Mouse (Mus musculus): ENCODE results near the gene 1700030J22Rik. TPM values are rescaled to one million over a fixed set of nuclear protein-coding genes. Genes with fewer than 3 reads are reported as not detected.

The 1700030J22Rik gene
- 4.9 and 5.7 TPM in 2 replicates for polyA plus RNA-seq (2016; fragmentation: Nextera tagmentation; extraction: Ambion mirVana)

- Histone ChIP-seq H3K9ac (peak within 1 kb of the TSS; percentile 51; the same call in 1 of the 2 replicates), H3K27me3 (replicated peaks) (no peaks in the 10 kb centered on the region), H3K36me3 (peaks cover 12% of the 10 kb centered on the region), H3K4me1 (peaks cover 9% of the 10 kb centered on the region; the same call in 1 of the 2 replicates), H3K9me3 (no peaks in the 10 kb centered on the region), H3K4me2 (replicated peaks) (peak within 1 kb of the TSS; percentile 70), H3K27ac (no peak within 1 kb of the TSS), H3K4me3 (peak within 1 kb of the TSS; percentile 78)
- ATAC-seq (ENCODE audit: low FRiP score, low read depth), result peak; percentile 100
- under 1% methylated on average over 46 of the region's 46 CpGs for WGBS
Measured at GRCm38 (mm10) chr8:116978631-116979256, at the start of gene 1700030J22Rik. TSS of gene 1700030J22Rik (minus strand) at chr8:116978959.

DNA sequence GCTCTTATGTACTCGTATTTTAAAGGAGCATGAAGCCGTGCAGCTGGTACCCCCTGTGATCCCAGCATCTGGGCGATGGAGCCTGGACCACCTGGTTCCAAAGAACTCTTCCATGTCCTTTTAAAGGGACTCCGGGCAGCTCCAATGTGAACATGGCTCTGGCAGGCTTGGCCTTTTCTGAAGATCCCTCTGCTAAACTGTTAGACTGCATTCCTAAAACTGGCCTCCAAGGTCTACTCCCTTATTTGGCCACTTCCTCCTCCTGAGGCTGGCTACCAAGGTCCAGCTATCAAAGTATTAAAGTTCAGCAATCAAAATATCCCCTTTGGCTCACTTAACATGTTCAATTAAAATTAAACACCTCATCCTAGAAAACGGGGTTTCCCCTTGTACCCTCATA is 48.8 kb upstream of the 1700030J22Rik start:
- no peaks in the 10 kb centered on the region for H3K27me3 ChIP-seq (replicated peaks)
- H3K9me3 ChIP-seq, result no peaks in the 10 kb centered on the region
- H3K36me3 ChIP-seq, result no peaks in the 10 kb centered on the region
- H3K9ac ChIP-seq, result no peak overlapping the region
- no peak for ATAC-seq (ENCODE audit: low FRiP score, low read depth)
- no peak overlapping the region for H3K4me3 ChIP-seq
- WGBS, result 81% methylated on average over 5 of the region's 5 CpGs
- H3K4me1 ChIP-seq, result no peaks in the 10 kb centered on the region
- H3K27ac ChIP-seq, result no peak overlapping the region
- no peak overlapping the region for H3K4me2 ChIP-seq (replicated peaks)

- H3K36me3 ChIP-seq, result no peaks in the 10 kb centered on the region
- H3K9me3 ChIP-seq, result no peaks in the 10 kb centered on the region
- no peak overlapping the region for H3K27ac ChIP-seq
- 74% methylated on average over 1 of the region's 1 CpGs for WGBS
- no peaks in the 10 kb centered on the region for H3K27me3 ChIP-seq (replicated peaks)
- no peaks in the 10 kb centered on the region for H3K4me1 ChIP-seq
- no peak overlapping the region for H3K9ac ChIP-seq
- H3K4me2 ChIP-seq (replicated peaks), result no peak overlapping the region
- no peak for ATAC-seq (ENCODE audit: low FRiP score, low read depth)
- H3K4me3 ChIP-seq, result no peak overlapping the region
Measured at GRCm38 (mm10) chr8:117022297-117022993, 43.7 kb upstream of the 1700030J22Rik start.

DNA sequence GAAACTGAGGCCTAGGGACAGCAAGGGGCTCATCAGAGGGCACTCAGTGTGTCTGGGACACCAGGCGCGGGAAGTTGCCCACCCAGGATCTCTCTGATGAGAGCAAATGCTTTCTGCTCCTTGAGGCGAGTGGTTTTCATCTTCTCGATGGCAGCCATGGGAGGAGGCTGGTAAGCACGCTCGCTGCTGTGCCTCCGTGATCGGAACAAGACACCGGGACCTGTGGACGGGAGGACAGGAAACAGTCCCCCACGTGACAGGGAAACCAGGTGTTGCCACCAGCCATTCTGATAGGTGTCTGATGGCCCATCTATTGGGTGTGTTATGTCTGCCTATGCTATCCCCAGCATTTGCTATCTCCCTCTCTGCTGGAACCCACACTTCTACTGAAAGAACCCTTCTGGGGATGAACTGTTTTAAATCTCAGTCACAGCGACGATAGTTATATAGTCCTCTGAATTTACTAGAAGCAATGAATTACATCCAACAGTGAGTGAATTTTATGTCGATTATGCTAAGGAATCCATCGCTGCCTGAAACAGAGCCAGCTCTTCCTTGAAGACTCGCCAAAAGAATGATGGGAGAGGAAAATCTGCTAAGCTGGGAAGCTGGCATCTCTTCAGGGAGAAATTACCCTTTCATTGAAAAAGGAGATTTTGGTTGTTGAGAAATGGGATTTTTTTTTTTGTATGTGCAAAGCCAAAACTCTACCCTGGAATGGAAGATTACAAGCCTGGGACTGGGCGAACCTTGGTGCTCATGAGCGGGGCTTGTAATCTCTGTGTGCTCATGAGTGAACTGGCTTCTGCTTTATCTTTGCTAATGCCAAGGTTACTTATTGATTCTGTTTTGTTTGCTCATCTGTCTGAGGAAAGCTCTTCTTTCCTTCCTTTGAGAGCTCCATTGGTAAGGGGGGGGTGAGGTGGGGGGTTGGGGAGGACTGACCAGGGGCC is 40.8 kb upstream of the 1700030J22Rik start:
- H3K36me3 ChIP-seq, result no peaks in the 10 kb centered on the region
- no peaks in the 10 kb centered on the region for H3K27me3 ChIP-seq (replicated peaks)
- 89% methylated on average over 18 of the region's 18 CpGs for WGBS
- no peak overlapping the region for H3K27ac ChIP-seq
- H3K4me1 ChIP-seq, result no peaks in the 10 kb centered on the region
- H3K9ac ChIP-seq, result no peak overlapping the region
- no peak for ATAC-seq (ENCODE audit: low FRiP score, low read depth)
- H3K4me2 ChIP-seq (replicated peaks), result no peak overlapping the region
- no peak overlapping the region for H3K4me3 ChIP-seq
- no peaks in the 10 kb centered on the region for H3K9me3 ChIP-seq

DNA sequence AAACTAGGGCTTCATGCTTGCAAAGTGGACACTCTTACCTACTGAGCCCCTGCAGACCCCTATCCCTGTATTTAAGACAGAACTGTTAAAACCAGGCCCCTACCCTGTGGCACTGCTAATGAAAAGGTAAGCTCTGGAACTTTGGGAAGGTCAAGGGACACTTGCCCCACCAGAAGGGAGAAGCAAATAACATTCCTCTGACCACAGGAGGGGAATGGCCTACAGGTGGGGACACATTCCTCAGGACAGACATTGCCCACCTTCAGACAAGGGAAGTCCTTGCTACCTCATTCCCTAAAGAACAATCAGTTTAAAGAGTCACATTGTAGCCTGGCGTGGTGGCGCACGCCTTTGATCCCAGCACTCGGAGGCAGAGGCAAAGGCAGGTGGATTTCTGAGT is 39.1 kb upstream of the 1700030J22Rik start:
- WGBS, result 92% methylated on average over 4 of the region's 4 CpGs
- Histone ChIP-seq H3K27ac (no peak overlapping the region), H3K4me2 (replicated peaks) (no peak overlapping the region), H3K9ac (no peak overlapping the region), H3K4me1 (no peaks in the 10 kb centered on the region), H3K36me3 (no peaks in the 10 kb centered on the region), H3K9me3 (no peaks in the 10 kb centered on the region), H3K27me3 (replicated peaks) (no peaks in the 10 kb centered on the region), H3K4me3 (no peak overlapping the region)
- no peak for ATAC-seq (ENCODE audit: low FRiP score, low read depth)

DNA sequence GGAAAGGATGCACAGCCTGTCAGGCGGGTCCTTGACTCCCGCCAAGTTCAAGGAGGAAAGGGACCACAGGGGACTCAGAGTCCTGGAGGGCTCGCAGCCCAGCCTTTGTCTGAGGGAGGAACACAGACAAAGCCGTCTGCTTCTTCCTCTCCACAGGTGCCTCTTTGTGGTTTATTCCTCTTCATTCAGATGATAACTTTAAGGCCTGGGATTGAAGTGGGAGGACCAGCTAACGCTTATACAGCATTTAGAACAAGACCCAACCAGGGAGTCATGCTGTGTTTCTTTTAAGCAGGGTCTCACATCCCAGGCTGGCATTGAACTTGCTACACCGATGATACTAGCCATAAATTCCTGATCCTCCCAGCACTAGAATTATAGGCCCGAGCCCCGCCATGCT is 38.2 kb upstream of the 1700030J22Rik start:
- ATAC-seq (ENCODE audit: low FRiP score, low read depth), result no peak
- no peak overlapping the region for H3K27ac ChIP-seq
- no peak overlapping the region for H3K9ac ChIP-seq
- H3K4me3 ChIP-seq, result no peak overlapping the region
- H3K9me3 ChIP-seq, result no peaks in the 10 kb centered on the region
- 22% methylated on average over 8 of the region's 8 CpGs for WGBS
- H3K27me3 ChIP-seq (replicated peaks), result no peaks in the 10 kb centered on the region
- H3K4me2 ChIP-seq (replicated peaks), result no peak overlapping the region
- H3K4me1 ChIP-seq, result no peaks in the 10 kb centered on the region
- H3K36me3 ChIP-seq, result no peaks in the 10 kb centered on the region

DNA sequence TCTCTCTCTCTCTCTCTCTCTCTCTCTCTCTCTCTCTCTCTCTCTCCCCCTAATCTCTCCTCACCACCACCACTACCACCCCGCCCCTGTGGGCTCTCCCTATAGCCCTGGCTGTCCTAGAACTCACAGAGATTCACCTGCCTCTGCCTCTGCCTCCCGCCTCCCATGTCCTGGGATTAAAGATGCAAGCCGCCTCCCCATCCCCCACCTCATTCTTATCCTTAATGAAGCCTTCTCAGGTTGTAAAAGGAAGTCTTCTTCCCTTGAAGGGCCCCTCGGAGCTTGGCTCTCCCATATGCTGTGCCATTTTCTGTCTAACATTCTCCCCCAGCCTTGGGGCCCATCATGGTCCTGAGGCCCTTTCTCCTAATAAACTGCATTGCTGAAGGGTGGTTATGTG is 36.9 kb upstream of the 1700030J22Rik start:
- no peak for ATAC-seq (ENCODE audit: low FRiP score, low read depth)
- H3K4me3 ChIP-seq, result no peak overlapping the region
- H3K9ac ChIP-seq, result no peak overlapping the region
- WGBS, result 55% methylated on average over 4 of the region's 4 CpGs
- H3K27ac ChIP-seq, result no peak overlapping the region
- H3K4me1 ChIP-seq, result no peaks in the 10 kb centered on the region
- H3K9me3 ChIP-seq, result no peaks in the 10 kb centered on the region
- no peaks in the 10 kb centered on the region for H3K36me3 ChIP-seq
- no peaks in the 10 kb centered on the region for H3K27me3 ChIP-seq (replicated peaks)
- H3K4me2 ChIP-seq (replicated peaks), result no peak overlapping the region

DNA sequence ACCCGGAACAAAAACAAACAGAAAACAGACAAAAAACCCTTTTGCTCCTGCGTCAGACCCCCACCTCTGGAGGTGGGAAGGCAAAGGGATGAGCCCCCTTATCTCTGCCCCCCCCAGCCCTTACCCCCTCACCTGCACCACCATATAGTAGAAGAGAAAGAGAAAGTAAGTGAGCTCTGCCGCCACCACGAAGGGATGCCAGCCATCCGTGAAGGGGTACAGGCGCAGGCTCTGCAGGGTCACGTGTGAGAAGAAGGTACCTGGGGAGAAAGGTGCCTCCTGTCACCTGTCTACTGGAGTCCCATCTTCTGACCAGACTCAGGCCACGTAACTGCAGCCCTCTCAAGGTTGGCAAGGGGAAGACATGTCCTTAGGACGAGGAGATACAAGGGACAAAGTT is 32.6 kb upstream of the 1700030J22Rik start:
- no peak overlapping the region for H3K9ac ChIP-seq
- 89% methylated on average over 9 of the region's 9 CpGs for WGBS
- no peaks in the 10 kb centered on the region for H3K4me1 ChIP-seq
- no peaks in the 10 kb centered on the region for H3K36me3 ChIP-seq
- no peak overlapping the region for H3K4me3 ChIP-seq
- no peak for ATAC-seq (ENCODE audit: low FRiP score, low read depth)
- H3K9me3 ChIP-seq, result no peaks in the 10 kb centered on the region
- no peaks in the 10 kb centered on the region for H3K27me3 ChIP-seq (replicated peaks)
- H3K27ac ChIP-seq, result no peak overlapping the region
- H3K4me2 ChIP-seq (replicated peaks), result no peak overlapping the region

DNA sequence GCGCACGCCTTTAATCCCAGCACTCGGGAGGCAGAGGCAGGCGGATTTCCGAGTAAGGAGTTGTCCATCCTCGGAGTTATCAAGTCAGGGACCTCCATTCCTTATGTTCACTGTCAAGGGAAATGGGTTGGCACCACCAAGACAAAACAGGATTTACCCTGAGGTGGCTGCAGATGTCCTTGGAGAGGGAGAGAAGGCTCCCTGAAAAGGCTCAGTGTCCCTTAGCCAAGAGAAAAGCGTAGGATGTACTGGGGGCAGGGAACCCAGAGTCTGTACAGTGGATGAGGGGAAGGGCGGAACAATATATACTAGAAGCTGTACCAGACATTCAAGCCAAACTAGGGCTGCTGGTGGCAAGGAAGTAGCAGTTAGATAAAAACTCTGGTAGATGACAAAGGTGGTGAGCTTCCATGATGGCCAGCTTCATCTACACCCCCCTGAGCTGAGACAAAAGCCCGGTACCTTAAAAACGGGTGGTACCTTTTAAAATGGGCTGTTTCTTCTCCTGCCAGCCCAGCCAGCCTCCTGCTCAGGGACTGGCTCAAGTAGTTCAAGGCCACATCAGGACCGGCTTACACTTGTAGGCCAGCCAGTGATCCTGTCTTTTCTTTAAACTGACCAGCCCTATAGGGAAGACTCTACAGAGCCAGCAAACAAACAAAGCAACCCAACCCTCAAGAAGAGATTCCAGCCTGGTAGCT is 15.4 kb upstream of the 1700030J22Rik start:
- H3K9me3 ChIP-seq, result no peaks in the 10 kb centered on the region
- 66% methylated on average over 11 of the region's 11 CpGs for WGBS
- no peak overlapping the region for H3K27ac ChIP-seq
- H3K27me3 ChIP-seq (replicated peaks), result no peaks in the 10 kb centered on the region
- no peaks in the 10 kb centered on the region for H3K36me3 ChIP-seq
- H3K4me2 ChIP-seq (replicated peaks), result peak overlapping the region; percentile 89
- peak overlapping the region; percentile 67 for H3K4me3 ChIP-seq
- peaks cover 11% of the 10 kb centered on the region; the same call in 1 of the 2 replicates for H3K4me1 ChIP-seq
- ATAC-seq (ENCODE audit: low FRiP score, low read depth), result no peak
- peak overlapping the region; percentile 38; the same call in 1 of the 2 replicates for H3K9ac ChIP-seq

DNA sequence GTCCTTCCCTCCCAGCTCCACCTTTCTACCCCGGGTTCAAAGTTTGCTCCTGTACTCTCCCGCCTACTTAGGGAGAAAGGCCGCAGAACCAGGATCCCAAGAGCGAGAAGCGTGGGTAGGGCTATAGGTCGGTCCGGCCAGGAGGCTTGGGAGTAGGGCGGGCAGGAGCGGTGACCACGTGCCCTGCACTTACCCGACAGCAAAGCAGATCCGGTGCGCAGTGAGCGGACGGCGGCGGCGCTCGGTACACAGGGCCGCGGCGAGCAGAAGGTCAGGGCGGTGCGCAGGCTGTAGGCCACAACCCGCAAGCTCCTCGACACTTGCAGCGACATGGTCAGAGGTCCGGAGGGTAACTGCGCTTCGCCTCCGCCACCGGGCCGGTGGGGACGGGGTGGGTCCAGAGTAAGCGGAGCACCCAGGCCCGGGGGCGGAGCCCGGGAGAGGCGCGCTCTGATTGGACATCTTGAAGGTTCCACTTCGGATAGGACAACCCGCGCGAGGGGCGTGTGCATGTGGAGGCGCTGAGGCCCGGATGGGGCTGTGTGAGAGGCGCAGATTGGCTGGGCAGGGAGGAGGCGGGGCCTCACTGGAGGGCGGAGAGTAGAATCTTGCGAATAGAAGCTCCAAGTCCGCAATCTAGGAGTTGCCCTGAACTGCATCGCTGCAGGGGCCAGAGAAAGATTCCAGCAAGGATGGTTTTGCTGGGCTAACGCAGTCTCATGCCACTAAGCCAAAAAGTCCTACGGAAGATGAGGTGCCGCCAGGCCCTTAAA is 14.5 kb upstream of the 1700030J22Rik start, which contains the start of gene Gcsh:
Gene Gcsh (minus strand): TSS at position 443 of the 773 bp plus-strand sequence.
- peak; percentile 100 for ATAC-seq (ENCODE audit: low FRiP score, low read depth)
- Histone ChIP-seq H3K9ac (peak within 1 kb of the TSS; percentile 56), H3K9me3 (no peaks in the 10 kb centered on the region), H3K4me2 (replicated peaks) (peak within 1 kb of the TSS; percentile 89), H3K27me3 (replicated peaks) (no peaks in the 10 kb centered on the region), H3K4me1 (peaks cover 11% of the 10 kb centered on the region; the same call in 1 of the 2 replicates), H3K4me3 (peak within 1 kb of the TSS; percentile 67), H3K36me3 (no peaks in the 10 kb centered on the region), H3K27ac (no peak within 1 kb of the TSS)
- WGBS, result under 1% methylated on average over 56 of the region's 56 CpGs
